Mouse (Mus musculus) embryonic fibroblast, embryonic 13.5 days (primary cell): ENCODE results near the gene Lama5.

Experiments used
- CTCF ChIP-seq: IDR thresholded peaks from 2 replicates; pipeline ENCODE4 v1.5.1; 2011; ENCODE audit warnings: mild to moderate bottlenecking, control low read depth, low read length, moderate library complexity, borderline replicate concordance; ENCODE audit not compliant: insufficient read depth
- POLR2A ChIP-seq: IDR thresholded peaks from 2 replicates; pipeline ENCODE4 v1.6.1; 2011; ENCODE audit warnings: low read depth, mild to moderate bottlenecking, control low read depth, low read length, moderate library complexity

GRCm38 (mm10) chr2:180172152-180172551 is 53.5 kb downstream of the Lama5 start:
- TF ChIP-seq CTCF: no peak
- TF ChIP-seq POLR2A: no peak
